Mouse (Mus musculus) gonadal fat pad, adult 2 months (tissue): ENCODE results near the gene Armc12. TPM values are rescaled to one million over a fixed set of nuclear protein-coding genes. Genes with fewer than 3 reads are reported as not detected.

Experiments
- DNase-seq: peaks from one replicate; pipeline ENCODE4 v3.0.0-alpha.2; 2012; ENCODE audit warnings: low read depth
- polyA plus RNA-seq: library from polyadenylated mRNA; depleted of rRNA; stranded (reverse); fragments of >200 nt; gene quantifications from 2 replicates; pipeline ENCODE4 v1.2.3, GENCODE M21; 2012; rRNA removed

Gene Armc12
- polyA plus RNA-seq, 1 experiment = 2.2 TPM

GRCm38 (mm10) chr17:28588591-28588990 lies 58.0 kb downstream of the Armc12 start:
- no peak for DNase-seq

Other genes starting within 250 kb of the Armc12 start
- gene Fance, start 217.3 kb upstream of the Armc12 start, polyA plus RNA-seq = 14.8 and 17.7 TPM in 2 replicates
- gene Rpl10a, start 202.3 kb upstream of the Armc12 start, polyA plus RNA-seq = 1,759 and 1,778 TPM in 2 replicates
- gene Tead3, start 180.0 kb upstream of the Armc12 start, polyA plus RNA-seq = 18.8 and 21.1 TPM in 2 replicates
- gene Tulp1, start 165.6 kb upstream of the Armc12 start, polyA plus RNA-seq = 1.3 and 1.7 TPM in 2 replicates
- 133 and 182 TPM in 2 replicates for gene Fkbp5, start 13.3 kb upstream of the Armc12 start, polyA plus RNA-seq
- gene Clpsl2, start 18.6 kb downstream of the Armc12 start, polyA plus RNA-seq = 1,738 and 2,096 TPM in 2 replicates
- 1.7 and 8.1 TPM in 2 replicates for gene Clps, start 30.0 kb downstream of the Armc12 start, polyA plus RNA-seq
- gene Lhfpl5, start 44.8 kb downstream of the Armc12 start, polyA plus RNA-seq = not detected in 2 replicates
- 20.4 and 22.5 TPM in 2 replicates for gene Srpk1, start 91.9 kb downstream of the Armc12 start, polyA plus RNA-seq
- gene Slc26a8, start 159.4 kb downstream of the Armc12 start, polyA plus RNA-seq = 2.3 and 3.0 TPM in 2 replicates
- gene Mapk14, start 160.5 kb downstream of the Armc12 start, polyA plus RNA-seq = 72.3 and 73.3 TPM in 2 replicates
- 0.50 and 0.57 TPM in 2 replicates for gene AC170998.1, start 195.3 kb downstream of the Armc12 start, polyA plus RNA-seq
- gene Mapk13, start 238.5 kb downstream of the Armc12 start, polyA plus RNA-seq = 24.3 and 30.1 TPM in 2 replicates